Mouse (Mus musculus): ENCODE data around the gene Gm10273. TPM values are rescaled to one million over a fixed set of nuclear protein-coding genes. Genes with fewer than 3 reads are reported as not detected.
"Not testable (repeated sequence)": the region's sequence is repeated elsewhere in the genome, so short reads cannot be mapped to it uniquely, and the experiment has no call there.

Gene Gm10273
- polyA plus RNA-seq, 1 experiment: not detected

DNA sequence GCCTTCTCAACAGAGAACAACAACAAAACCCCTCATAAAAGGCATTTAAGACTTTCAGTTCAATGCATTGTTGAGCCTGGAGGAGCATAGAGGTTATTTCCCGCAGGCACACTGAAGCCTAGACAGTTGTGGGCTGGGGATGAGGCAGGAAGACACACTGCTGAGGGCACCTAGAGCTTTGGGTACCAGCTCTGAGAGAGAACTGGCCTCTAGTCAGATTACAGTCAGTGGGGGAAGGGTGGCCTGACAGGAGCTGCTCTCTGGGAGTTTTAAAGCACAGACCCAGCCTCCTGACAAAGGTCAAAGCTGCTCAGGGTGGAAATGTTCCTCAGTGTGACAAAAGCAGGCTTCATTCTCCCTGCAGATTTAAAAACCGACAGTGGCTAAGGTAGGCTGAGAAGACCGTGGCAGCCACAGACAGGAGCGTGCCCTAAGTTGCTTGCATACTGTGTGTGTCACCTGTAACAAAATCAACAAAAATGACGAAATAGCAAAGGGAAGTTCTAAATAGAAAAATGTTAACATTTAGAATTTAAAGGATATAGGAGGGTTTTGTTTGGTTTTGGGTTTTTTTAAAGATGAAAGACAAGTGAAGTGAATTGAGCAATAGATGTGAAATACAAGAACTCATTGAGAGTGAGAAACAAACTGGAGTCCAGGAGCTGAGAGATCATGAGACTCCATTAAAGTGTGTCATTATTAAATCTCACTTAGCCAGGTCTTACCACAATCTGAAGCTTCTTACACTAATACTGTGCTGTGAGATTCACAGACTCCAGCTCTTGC lies 29.4 kb upstream of the Gm10273 start:
- no peak for TF ChIP-seq POLR2A (IDR thresholded peaks at IDR 0.05; ENCODE audit: insufficient read depth, low read depth, low read length)
- TF ChIP-seq CTCF (IDR thresholded peaks at IDR 0.05; ENCODE audit: insufficient read depth, low read depth, low read length): no peak
- H3K27ac ChIP-seq (ENCODE audit: insufficient read depth, low read depth, low read length): no peak overlapping the region
- WGBS: 85% methylated on average over 5 of the region's 5 CpGs
- no peak overlapping the region for H3K4me3 ChIP-seq (ENCODE audit: insufficient read depth, low read depth, low read length)
- no peaks in the 10 kb centered on the region for H3K4me1 ChIP-seq (ENCODE audit: control insufficient read depth, insufficient read depth, low read length)

GRCm38 (mm10) chr10:59366746-59367145 lies 28.7 kb upstream of the Gm10273 start:
- TF ChIP-seq POLR2A (IDR thresholded peaks at IDR 0.05; ENCODE audit: insufficient read depth, low read depth, low read length): no peak
- TF ChIP-seq CTCF (IDR thresholded peaks at IDR 0.05; ENCODE audit: insufficient read depth, low read depth, low read length): no peak
- no peak overlapping the region for H3K4me3 ChIP-seq (ENCODE audit: insufficient read depth, low read depth, low read length)
- no peak overlapping the region for H3K27ac ChIP-seq (ENCODE audit: insufficient read depth, low read depth, low read length)
- H3K4me1 ChIP-seq (ENCODE audit: control insufficient read depth, insufficient read depth, low read length): no peaks in the 10 kb centered on the region
- 92% methylated on average over 4 of the region's 4 CpGs for WGBS

- no peaks in the 10 kb centered on the region for H3K4me1 ChIP-seq (ENCODE audit: control insufficient read depth, insufficient read depth, low read length)
- TF ChIP-seq CTCF (IDR thresholded peaks at IDR 0.05; ENCODE audit: insufficient read depth, low read depth, low read length) (no peak), POLR2A (IDR thresholded peaks at IDR 0.05; ENCODE audit: insufficient read depth, low read depth, low read length) (no peak)
- no peak overlapping the region for H3K4me3 ChIP-seq (ENCODE audit: insufficient read depth, low read depth, low read length)
- WGBS: 83% methylated on average over 4 of the region's 4 CpGs
- H3K27ac ChIP-seq (ENCODE audit: insufficient read depth, low read depth, low read length): no peak overlapping the region
Measured at GRCm38 (mm10) chr10:59367206-59367605, 28.2 kb upstream of the Gm10273 start.

DNA sequence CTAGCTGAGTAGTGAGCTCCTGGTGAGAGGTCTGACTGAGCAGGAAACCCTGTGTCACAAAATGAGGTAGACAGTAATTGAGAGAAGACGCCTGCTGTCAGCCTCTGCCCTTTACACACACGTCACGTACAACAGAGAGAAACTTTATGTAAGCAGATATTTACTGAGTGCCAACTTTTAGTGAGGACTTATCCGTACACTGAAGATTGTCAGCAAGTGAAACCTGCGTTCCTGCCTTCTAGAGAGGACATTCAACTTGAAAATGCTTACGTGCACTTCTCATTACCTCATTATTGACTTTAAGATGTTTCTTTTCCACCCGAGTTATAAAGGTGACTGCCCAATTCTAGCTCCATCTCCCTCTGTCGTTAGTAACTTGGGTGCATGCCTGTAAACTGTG lies 26.7 kb upstream of the Gm10273 start:
- 79% methylated on average over 8 of the region's 8 CpGs for WGBS
- Histone ChIP-seq H3K4me3 (ENCODE audit: insufficient read depth, low read depth, low read length) (no peak overlapping the region), H3K27ac (ENCODE audit: insufficient read depth, low read depth, low read length) (no peak overlapping the region), H3K4me1 (ENCODE audit: control insufficient read depth, insufficient read depth, low read length) (no peaks in the 10 kb centered on the region)
- TF ChIP-seq CTCF (IDR thresholded peaks at IDR 0.05; ENCODE audit: insufficient read depth, low read depth, low read length) (no peak), POLR2A (IDR thresholded peaks at IDR 0.05; ENCODE audit: insufficient read depth, low read depth, low read length) (no peak)

DNA sequence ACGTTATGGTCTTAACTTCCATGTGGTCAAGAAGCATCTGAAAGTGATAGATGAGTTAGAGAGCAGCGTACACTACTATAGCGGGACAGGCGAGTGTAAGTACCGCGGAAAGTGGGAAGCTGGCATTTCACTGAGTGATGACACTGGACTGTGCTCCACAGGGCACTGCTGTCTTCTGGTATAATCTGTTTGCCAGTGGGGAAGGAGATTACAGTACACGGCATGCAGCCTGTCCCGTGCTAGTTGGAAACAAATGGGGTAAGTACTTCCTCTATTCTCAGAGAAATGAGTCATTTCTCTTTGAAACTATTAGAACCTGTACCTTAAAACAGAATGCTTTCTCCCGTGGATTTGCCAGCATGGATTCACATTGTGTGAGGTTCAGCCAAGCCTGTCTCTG lies 26.0 kb upstream of the Gm10273 start:
- H3K27ac ChIP-seq (ENCODE audit: insufficient read depth, low read depth, low read length): no peak overlapping the region
- 85% methylated on average over 9 of the region's 9 CpGs for WGBS
- TF ChIP-seq CTCF (IDR thresholded peaks at IDR 0.05; ENCODE audit: insufficient read depth, low read depth, low read length): no peak
- no peak for TF ChIP-seq POLR2A (IDR thresholded peaks at IDR 0.05; ENCODE audit: insufficient read depth, low read depth, low read length)
- no peak overlapping the region for H3K4me3 ChIP-seq (ENCODE audit: insufficient read depth, low read depth, low read length)
- no peaks in the 10 kb centered on the region for H3K4me1 ChIP-seq (ENCODE audit: control insufficient read depth, insufficient read depth, low read length)

DNA sequence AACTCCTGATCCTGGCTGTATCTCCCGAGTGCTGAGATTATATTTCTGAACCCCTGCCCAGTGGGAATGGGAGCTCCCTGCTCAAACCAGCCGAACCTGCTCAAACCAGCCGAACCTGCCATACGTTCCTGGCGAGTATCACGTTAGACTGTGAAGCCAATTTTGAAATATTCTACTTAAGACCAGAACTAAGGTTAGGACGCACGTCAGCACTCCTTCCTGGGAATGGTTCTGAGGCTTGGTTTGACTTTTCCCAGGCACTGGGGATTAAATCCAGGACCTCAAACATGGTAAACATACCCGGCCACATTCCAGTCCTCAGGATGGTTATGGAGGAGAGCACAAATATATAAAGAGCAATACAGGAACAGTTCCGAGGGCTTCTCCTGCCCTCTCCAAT lies 17.5 kb upstream of the Gm10273 start:
- WGBS: 93% methylated on average over 10 of the region's 10 CpGs
- H3K27ac ChIP-seq (ENCODE audit: insufficient read depth, low read depth, low read length): no peak overlapping the region
- TF ChIP-seq CTCF (IDR thresholded peaks at IDR 0.05; ENCODE audit: insufficient read depth, low read depth, low read length) (no peak), POLR2A (IDR thresholded peaks at IDR 0.05; ENCODE audit: insufficient read depth, low read depth, low read length) (no peak)
- no peaks in the 10 kb centered on the region for H3K4me1 ChIP-seq (ENCODE audit: control insufficient read depth, insufficient read depth, low read length)
- H3K4me3 ChIP-seq (ENCODE audit: insufficient read depth, low read depth, low read length): no peak overlapping the region

- WGBS: 95% methylated on average over 4 of the region's 4 CpGs
- no peaks in the 10 kb centered on the region for H3K4me1 ChIP-seq (ENCODE audit: control insufficient read depth, insufficient read depth, low read length)
- TF ChIP-seq POLR2A (IDR thresholded peaks at IDR 0.05; ENCODE audit: insufficient read depth, low read depth, low read length) (no peak), CTCF (IDR thresholded peaks at IDR 0.05; ENCODE audit: insufficient read depth, low read depth, low read length) (no peak)
- no peak overlapping the region for H3K4me3 ChIP-seq (ENCODE audit: insufficient read depth, low read depth, low read length)
- H3K27ac ChIP-seq (ENCODE audit: insufficient read depth, low read depth, low read length): no peak overlapping the region
Measured at GRCm38 (mm10) chr10:59378728-59379127, 16.7 kb upstream of the Gm10273 start.

- 45% methylated on average over 3 of the region's 3 CpGs for WGBS
Measured at GRCm38 (mm10) chr10:59379927-59380326, 15.5 kb upstream of the Gm10273 start.

DNA sequence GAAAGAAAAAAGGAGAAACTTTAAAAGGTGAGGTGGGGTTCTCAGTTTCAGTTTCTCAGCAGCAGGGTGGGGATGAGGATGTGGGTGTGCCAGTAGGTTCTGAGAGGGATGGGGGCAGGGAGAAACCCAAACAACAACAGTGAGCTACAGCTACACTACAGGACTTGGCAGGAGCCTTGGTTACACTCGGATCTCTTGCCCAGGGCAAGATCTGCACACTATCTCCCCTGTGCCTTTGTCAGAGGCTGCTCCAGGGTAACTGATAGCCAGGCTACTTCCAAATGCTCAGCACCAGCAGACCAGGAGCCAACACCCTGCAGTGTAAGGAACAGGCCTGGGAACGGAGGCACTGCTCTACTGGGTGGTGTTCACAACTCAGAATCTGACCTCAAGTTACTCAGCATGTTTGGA lies 15.0 kb upstream of the Gm10273 start:
- no peak overlapping the region for H3K27ac ChIP-seq (ENCODE audit: insufficient read depth, low read depth, low read length)
- 76% methylated on average over 2 of the region's 2 CpGs for WGBS
- H3K4me3 ChIP-seq (ENCODE audit: insufficient read depth, low read depth, low read length): no peak overlapping the region
- TF ChIP-seq POLR2A (IDR thresholded peaks at IDR 0.05; ENCODE audit: insufficient read depth, low read depth, low read length): no peak
- no peak for TF ChIP-seq CTCF (IDR thresholded peaks at IDR 0.05; ENCODE audit: insufficient read depth, low read depth, low read length)
- H3K4me1 ChIP-seq (ENCODE audit: control insufficient read depth, insufficient read depth, low read length): no peaks in the 10 kb centered on the region

More at GRCm38 (mm10) chr10:59379927-59380326, 15.5 kb upstream of the Gm10273 start:
- no peak overlapping the region for H3K27ac ChIP-seq (ENCODE audit: insufficient read depth, low read depth, low read length)
- no peaks in the 10 kb centered on the region for H3K4me1 ChIP-seq (ENCODE audit: control insufficient read depth, insufficient read depth, low read length)
- TF ChIP-seq POLR2A (IDR thresholded peaks at IDR 0.05; ENCODE audit: insufficient read depth, low read depth, low read length): no peak
- TF ChIP-seq CTCF (IDR thresholded peaks at IDR 0.05; ENCODE audit: insufficient read depth, low read depth, low read length): no peak
- no peak overlapping the region for H3K4me3 ChIP-seq (ENCODE audit: insufficient read depth, low read depth, low read length)

- not testable (repeated sequence) for H3K27ac ChIP-seq (ENCODE audit: insufficient read depth, low read depth, low read length); H3K4me1 ChIP-seq (ENCODE audit: control insufficient read depth, insufficient read depth, low read length); H3K4me3 ChIP-seq (ENCODE audit: insufficient read depth, low read depth, low read length)
- 78% methylated on average over 7 of the region's 10 CpGs for WGBS
Measured at GRCm38 (mm10) chr10:59381563-59381962, 13.9 kb upstream of the Gm10273 start.
